Mouse (Mus musculus): ENCODE results near the gene Klk7. TPM values are rescaled to one million over a fixed set of nuclear protein-coding genes. Genes with fewer than 3 reads are reported as not detected.

Gene Klk7
- polyA plus RNA-seq (2015; fragmentation: Nextera tagmentation; extraction: Ambion mirVana): not detected in 2 replicates

GRCm38 (mm10) chr7:43810994-43811393 is at the start of gene Klk7:
Klk7 (plus strand) TSS chr7:43811294.

GRCm38 (mm10) chr7:43768597-43768996 is 42.5 kb upstream of the Klk7 start, which contains the start of gene Klk12:
Klk12 (plus strand) TSS chr7:43768897.

GRCm38 (mm10) chr7:43774364-43774763 is 36.7 kb upstream of the Klk7 start, which contains the start of gene Klk11:
Klk11 (plus strand) TSS chr7:43774604.

GRCm38 (mm10) chr7:43780746-43781145 is 30.3 kb upstream of the Klk7 start, which contains the start of gene Klk10:
Klk10 (plus strand) TSS chr7:43781035.

GRCm38 (mm10) chr7:43791591-43791990 is 19.5 kb upstream of the Klk7 start, which contains the start of gene Klk9:
Klk9 (plus strand) TSS chr7:43791891.

GRCm38 (mm10) chr7:43797333-43797769 is 13.7 kb upstream of the Klk7 start, which contains the start of gene Klk8:
Klk8 (plus strand) TSS chr7:43797577.

GRCm38 (mm10) chr7:43824199-43824598 is 13.1 kb downstream of the Klk7 start, which contains the start of gene Klk6:
Klk6 (plus strand) TSS chr7:43824499.

GRCm38 (mm10) chr7:43841701-43842100 is 30.6 kb downstream of the Klk7 start, which contains the start of gene Klk5:
Klk5 (plus strand) TSS chr7:43841971.

Other genes starting within 250 kb of the Klk7 start
- gene Zfp658, start 249.0 kb upstream of the Klk7 start, polyA plus RNA-seq (2015; fragmentation: Nextera tagmentation; extraction: Ambion mirVana): 0.84 and 0.99 TPM in 2 replicates
- gene Zfp719, start 231.7 kb upstream of the Klk7 start, polyA plus RNA-seq (2015; fragmentation: Nextera tagmentation; extraction: Ambion mirVana): 1.9 and 2.9 TPM in 2 replicates
- not detected in 2 replicates for gene Zfp819, start 204.1 kb upstream of the Klk7 start, polyA plus RNA-seq (2015; fragmentation: Nextera tagmentation; extraction: Ambion mirVana)
- 0.17 and 0.32 TPM in 2 replicates for gene Ceacam18, start 176.6 kb upstream of the Klk7 start, polyA plus RNA-seq (2015; fragmentation: Nextera tagmentation; extraction: Ambion mirVana)
- 11.6 and 13.4 TPM in 2 replicates for gene Siglece, start 151.1 kb upstream of the Klk7 start, polyA plus RNA-seq (2015; fragmentation: Nextera tagmentation; extraction: Ambion mirVana)
- 6.1 and 6.5 TPM in 2 replicates for gene Ctu1, start 139.3 kb upstream of the Klk7 start, polyA plus RNA-seq (2015; fragmentation: Nextera tagmentation; extraction: Ambion mirVana)
- not detected in 2 replicates for gene Klk14, start 120.9 kb upstream of the Klk7 start, polyA plus RNA-seq (2015; fragmentation: Nextera tagmentation; extraction: Ambion mirVana)
- 0.21 TPM in 1 of 2 replicates, not detected in the other for gene Klk13, start 98.7 kb upstream of the Klk7 start, polyA plus RNA-seq (2015; fragmentation: Nextera tagmentation; extraction: Ambion mirVana)
- gene Klk12, start 42.4 kb upstream of the Klk7 start, polyA plus RNA-seq (2015; fragmentation: Nextera tagmentation; extraction: Ambion mirVana): not detected in 2 replicates
- gene Klk11, start 36.7 kb upstream of the Klk7 start, polyA plus RNA-seq (2015; fragmentation: Nextera tagmentation; extraction: Ambion mirVana): not detected in 2 replicates
- gene Klk10, start 30.3 kb upstream of the Klk7 start, polyA plus RNA-seq (2015; fragmentation: Nextera tagmentation; extraction: Ambion mirVana): 2.0 and 2.6 TPM in 2 replicates
- gene Klk9, start 19.4 kb upstream of the Klk7 start, polyA plus RNA-seq (2015; fragmentation: Nextera tagmentation; extraction: Ambion mirVana): not detected in 2 replicates
- 5.9 and 6.4 TPM in 2 replicates for gene Klk8, start 13.7 kb upstream of the Klk7 start, polyA plus RNA-seq (2015; fragmentation: Nextera tagmentation; extraction: Ambion mirVana)
- gene Klk6, start 13.2 kb downstream of the Klk7 start, polyA plus RNA-seq (2015; fragmentation: Nextera tagmentation; extraction: Ambion mirVana): not detected in 2 replicates
- gene Klk5, start 30.7 kb downstream of the Klk7 start, polyA plus RNA-seq (2015; fragmentation: Nextera tagmentation; extraction: Ambion mirVana): not detected in 2 replicates
- not detected in 2 replicates for gene Klk4, start 69.9 kb downstream of the Klk7 start, polyA plus RNA-seq (2015; fragmentation: Nextera tagmentation; extraction: Ambion mirVana)
- not detected in 2 replicates for gene Klk15, start 122.4 kb downstream of the Klk7 start, polyA plus RNA-seq (2015; fragmentation: Nextera tagmentation; extraction: Ambion mirVana)
- gene Klk1b8, start 139.4 kb downstream of the Klk7 start, polyA plus RNA-seq (2015; fragmentation: Nextera tagmentation; extraction: Ambion mirVana): not detected in 2 replicates
- gene Klk1b1, start 155.5 kb downstream of the Klk7 start, polyA plus RNA-seq (2015; fragmentation: Nextera tagmentation; extraction: Ambion mirVana): not detected in 2 replicates
- not detected in 2 replicates for gene Klk1b9, start 164.8 kb downstream of the Klk7 start, polyA plus RNA-seq (2015; fragmentation: Nextera tagmentation; extraction: Ambion mirVana)
- gene Klk1b11, start 184.6 kb downstream of the Klk7 start, polyA plus RNA-seq (2015; fragmentation: Nextera tagmentation; extraction: Ambion mirVana): not detected in 2 replicates
- not detected in 2 replicates for gene Klk1b26, start 200.9 kb downstream of the Klk7 start, polyA plus RNA-seq (2015; fragmentation: Nextera tagmentation; extraction: Ambion mirVana)
- gene Klk1b27, start 241.0 kb downstream of the Klk7 start, polyA plus RNA-seq (2015; fragmentation: Nextera tagmentation; extraction: Ambion mirVana): not detected in 2 replicates

Measured in spleen, postnatal 0 days (tissue).